Mouse (Mus musculus): ENCODE measurements around the gene Msantd2. TPM values are rescaled to one million over a fixed set of nuclear protein-coding genes. Genes with fewer than 3 reads are reported as not detected.

Msantd2 gene
- polyA plus RNA-seq, 1 experiment from 2014 or later: 50.7 TPM

DNA sequence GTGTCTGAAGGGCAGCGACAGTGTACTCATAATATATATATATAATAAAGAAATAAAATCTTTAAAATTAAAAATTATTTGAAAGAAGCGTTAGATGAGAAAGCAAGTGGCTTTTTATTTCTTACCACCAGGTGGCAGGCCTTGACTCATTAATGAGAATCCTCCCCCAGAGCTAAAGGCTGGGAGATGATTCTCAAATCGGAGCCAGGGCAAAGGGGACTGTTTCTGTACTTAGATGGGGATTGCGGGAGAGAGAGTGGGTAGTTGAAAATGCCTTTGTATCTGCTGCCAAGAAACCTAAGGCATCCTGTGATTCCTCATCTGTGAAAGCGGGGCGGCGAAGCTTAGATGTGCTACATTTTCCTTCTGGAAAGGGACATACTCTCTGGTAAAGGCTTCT, 26.4 kb upstream of the Msantd2 start:
- no peak overlapping the region for H3K4me2 ChIP-seq (replicated peaks)

DNA sequence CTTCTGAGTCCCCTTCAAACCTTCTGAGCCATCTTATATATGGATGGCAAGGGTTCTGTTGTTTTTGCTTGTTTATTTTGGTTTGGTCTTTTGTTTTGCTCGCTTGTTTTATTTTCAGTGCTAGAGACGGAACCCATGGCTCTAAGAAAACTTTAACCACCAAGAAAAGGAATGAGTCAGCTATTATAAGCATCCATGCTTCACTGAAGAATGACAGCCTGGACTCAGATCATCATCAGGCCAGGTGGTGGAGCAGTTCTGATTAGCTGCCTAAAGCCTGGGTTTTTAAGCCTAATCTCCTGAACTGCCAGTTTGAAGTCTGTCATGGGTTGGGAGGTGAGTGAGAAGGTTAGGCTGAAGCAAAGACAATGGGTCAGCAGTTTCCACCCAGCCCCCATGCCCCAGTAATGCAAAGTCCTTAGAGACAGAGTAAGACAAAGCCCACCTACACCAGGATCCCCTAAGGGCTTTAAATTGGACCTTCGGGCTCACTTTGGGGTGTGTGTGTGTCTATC, 15.5 kb upstream of the Msantd2 start:
- no peak for ATAC-seq (ENCODE audit: low FRiP score)
- Histone ChIP-seq H3K4me1 (no peaks in the 10 kb centered on the region), H3K4me3 (no peak overlapping the region), H3K9me3 (replicated peaks) (no peaks in the 10 kb centered on the region), H3K36me3 (no peaks in the 10 kb centered on the region), H3K4me2 (replicated peaks) (no peak overlapping the region), H3K27me3 (no peaks in the 10 kb centered on the region), H3K27ac (no peak overlapping the region), H3K9ac (no peak overlapping the region)
- 73% methylated on average over 3 of the region's 3 CpGs for WGBS

More for the DNA sequence above, 26.4 kb upstream of the Msantd2 start:
- Histone ChIP-seq H3K4me1 (peaks cover 19% of the 10 kb centered on the region), H3K9me3 (replicated peaks) (no peaks in the 10 kb centered on the region), H3K27ac (no peak overlapping the region), H3K27me3 (peaks cover 59% of the 10 kb centered on the region), H3K4me3 (no peak overlapping the region), H3K9ac (no peak overlapping the region), H3K36me3 (no peaks in the 10 kb centered on the region)
- 12% methylated on average over 7 of the region's 7 CpGs for WGBS
- no peak for ATAC-seq (ENCODE audit: low FRiP score)

DNA sequence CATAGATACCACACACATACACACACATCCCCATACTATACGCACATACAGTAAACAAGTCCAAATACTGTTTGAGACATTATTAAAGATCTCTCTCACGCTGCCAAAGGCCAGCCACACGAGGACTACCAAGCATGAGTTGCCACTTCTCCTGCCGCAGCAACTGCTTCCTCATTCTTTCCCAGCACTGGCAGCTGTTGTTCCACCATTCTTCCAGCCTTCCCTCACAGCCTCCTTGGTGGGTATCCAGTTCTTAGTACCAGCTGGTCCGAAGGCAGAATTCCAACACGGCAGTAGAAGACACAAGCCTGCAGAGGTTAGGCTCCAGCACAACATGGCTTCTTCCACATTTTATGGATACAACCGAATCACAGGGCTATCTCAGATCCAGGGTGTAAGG, 14.2 kb upstream of the Msantd2 start:
- no peaks in the 10 kb centered on the region for H3K36me3 ChIP-seq
- H3K9me3 ChIP-seq (replicated peaks): no peaks in the 10 kb centered on the region
- H3K4me1 ChIP-seq: no peaks in the 10 kb centered on the region
- H3K4me3 ChIP-seq: no peak overlapping the region
- H3K27ac ChIP-seq: no peak overlapping the region
- no peak overlapping the region for H3K9ac ChIP-seq
- H3K27me3 ChIP-seq: no peaks in the 10 kb centered on the region
- ATAC-seq (ENCODE audit: low FRiP score): no peak
- WGBS: 88% methylated on average over 7 of the region's 7 CpGs
- H3K4me2 ChIP-seq (replicated peaks): no peak overlapping the region

DNA sequence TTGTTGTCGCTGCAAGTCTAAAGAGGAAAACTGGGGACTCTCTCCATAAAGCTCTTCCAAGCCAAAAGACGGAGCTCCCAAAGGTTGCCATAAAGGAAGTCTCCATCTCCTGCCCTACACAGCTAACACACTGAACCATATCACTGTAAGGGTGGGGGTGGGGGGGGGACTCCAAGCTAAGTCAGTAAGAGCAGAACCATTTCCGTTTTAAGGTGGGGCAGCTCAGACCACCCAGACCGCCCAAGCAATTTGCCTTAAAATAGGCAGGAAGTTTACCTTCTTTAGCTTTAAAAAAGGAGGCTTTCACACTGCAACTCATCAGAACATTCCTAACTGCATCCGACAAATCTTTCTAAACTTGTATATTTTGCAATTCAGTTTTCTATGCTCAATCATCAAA, 4.0 kb upstream of the Msantd2 start:
- peaks cover 8% of the 10 kb centered on the region; the same call in 1 of the 2 replicates for H3K4me1 ChIP-seq
- no peak for ATAC-seq (ENCODE audit: low FRiP score)
- H3K9ac ChIP-seq: no peak overlapping the region
- no peaks in the 10 kb centered on the region for H3K36me3 ChIP-seq
- no peak overlapping the region for H3K27ac ChIP-seq
- no peak overlapping the region for H3K4me2 ChIP-seq (replicated peaks)
- no peaks in the 10 kb centered on the region for H3K9me3 ChIP-seq (replicated peaks)
- H3K27me3 ChIP-seq: no peaks in the 10 kb centered on the region
- no peak overlapping the region for H3K4me3 ChIP-seq
- WGBS: 71% methylated on average over 5 of the region's 5 CpGs

DNA sequence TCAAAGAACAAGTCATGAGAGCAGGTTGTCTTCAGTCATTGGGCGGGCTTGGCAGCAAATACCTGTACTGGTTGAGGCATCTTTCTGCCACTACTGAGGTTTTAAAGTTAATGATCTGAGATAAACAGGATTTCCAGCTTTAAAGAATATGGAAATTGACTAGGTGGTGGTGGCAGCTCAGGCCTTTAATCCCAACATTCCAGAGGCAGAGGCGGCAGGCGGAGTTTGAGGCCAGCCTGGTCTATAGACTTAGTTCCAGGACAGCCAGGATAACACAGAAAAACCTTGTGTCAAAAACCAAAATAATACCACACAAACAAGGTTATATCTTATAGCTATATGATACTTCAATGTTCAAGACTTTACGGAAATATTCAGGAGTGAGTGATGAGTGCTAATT, 1.1 kb upstream of the Msantd2 start:
- H3K27ac ChIP-seq: peak overlapping the region; percentile 99
- no peaks in the 10 kb centered on the region for H3K27me3 ChIP-seq
- WGBS: 41% methylated on average over 4 of the region's 4 CpGs
- H3K9me3 ChIP-seq (replicated peaks): no peaks in the 10 kb centered on the region
- peaks cover 22% of the 10 kb centered on the region for H3K4me1 ChIP-seq
- H3K36me3 ChIP-seq: no peaks in the 10 kb centered on the region
- no peak for ATAC-seq (ENCODE audit: low FRiP score)
- peak overlapping the region; percentile 96; the same call in 1 of the 2 replicates for H3K9ac ChIP-seq
- H3K4me2 ChIP-seq (replicated peaks): peak overlapping the region; percentile 78
- H3K4me3 ChIP-seq: peak overlapping the region; percentile 99

- Histone ChIP-seq H3K9ac (peak overlapping the region; percentile 96), H3K27ac (peak overlapping the region; percentile 99), H3K4me3 (peak overlapping the region; percentile 99), H3K4me1 (peaks cover 22% of the 10 kb centered on the region), H3K27me3 (no peaks in the 10 kb centered on the region), H3K9me3 (replicated peaks) (no peaks in the 10 kb centered on the region), H3K36me3 (no peaks in the 10 kb centered on the region), H3K4me2 (replicated peaks) (peak overlapping the region; percentile 78)
- peak; percentile 88 for ATAC-seq (ENCODE audit: low FRiP score)
- WGBS: under 1% methylated on average over 60 of the region's 75 CpGs
These were observed 464 bp downstream of the Msantd2 start for GRCm38 (mm10) chr9:37489446-37490120.

GRCm38 (mm10) chr9:37495761-37496160, 6.6 kb downstream of the Msantd2 start:
- ATAC-seq (ENCODE audit: low FRiP score): no peak
- H3K27ac ChIP-seq: no peak overlapping the region
- H3K4me2 ChIP-seq (replicated peaks): no peak overlapping the region
- H3K4me3 ChIP-seq: no peak overlapping the region
- no peaks in the 10 kb centered on the region for H3K36me3 ChIP-seq
- peaks cover 8% of the 10 kb centered on the region for H3K4me1 ChIP-seq
- no peaks in the 10 kb centered on the region for H3K9me3 ChIP-seq (replicated peaks)
- no peak overlapping the region for H3K9ac ChIP-seq
- 78% methylated on average over 3 of the region's 3 CpGs for WGBS
- H3K27me3 ChIP-seq: no peaks in the 10 kb centered on the region

GRCm38 (mm10) chr9:37496325-37496724, 7.2 kb downstream of the Msantd2 start:
- H3K4me3 ChIP-seq: no peak overlapping the region

GRCm38 (mm10) chr9:37500201-37500600, 11.1 kb downstream of the Msantd2 start:
- Histone ChIP-seq H3K9ac (no peak overlapping the region), H3K27me3 (no peaks in the 10 kb centered on the region), H3K4me3 (no peak overlapping the region), H3K4me2 (replicated peaks) (no peak overlapping the region), H3K27ac (no peak overlapping the region), H3K36me3 (no peaks in the 10 kb centered on the region), H3K9me3 (replicated peaks) (no peaks in the 10 kb centered on the region; the same call in 1 of the 2 replicates), H3K4me1 (no peaks in the 10 kb centered on the region)
- ATAC-seq (ENCODE audit: low FRiP score): no peak
- WGBS: 70% methylated on average over 3 of the region's 3 CpGs

More at GRCm38 (mm10) chr9:37496325-37496724, 7.2 kb downstream of the Msantd2 start:
- ATAC-seq (ENCODE audit: low FRiP score): no peak
- Histone ChIP-seq H3K9ac (no peak overlapping the region), H3K27me3 (no peaks in the 10 kb centered on the region), H3K4me2 (replicated peaks) (no peak overlapping the region), H3K4me1 (peaks cover 6% of the 10 kb centered on the region; the same call in 1 of the 2 replicates), H3K27ac (no peak overlapping the region), H3K9me3 (replicated peaks) (no peaks in the 10 kb centered on the region), H3K36me3 (no peaks in the 10 kb centered on the region)

GRCm38 (mm10) chr9:37501170-37501569, 12.1 kb downstream of the Msantd2 start:
- Histone ChIP-seq H3K4me2 (replicated peaks) (no peak overlapping the region), H3K36me3 (no peaks in the 10 kb centered on the region), H3K4me1 (no peaks in the 10 kb centered on the region), H3K27me3 (no peaks in the 10 kb centered on the region), H3K4me3 (no peak overlapping the region), H3K9me3 (replicated peaks) (no peaks in the 10 kb centered on the region; the same call in 1 of the 2 replicates), H3K27ac (no peak overlapping the region), H3K9ac (no peak overlapping the region)
- 94% methylated on average over 1 of the region's 1 CpGs for WGBS
- no peak for ATAC-seq (ENCODE audit: low FRiP score)

DNA sequence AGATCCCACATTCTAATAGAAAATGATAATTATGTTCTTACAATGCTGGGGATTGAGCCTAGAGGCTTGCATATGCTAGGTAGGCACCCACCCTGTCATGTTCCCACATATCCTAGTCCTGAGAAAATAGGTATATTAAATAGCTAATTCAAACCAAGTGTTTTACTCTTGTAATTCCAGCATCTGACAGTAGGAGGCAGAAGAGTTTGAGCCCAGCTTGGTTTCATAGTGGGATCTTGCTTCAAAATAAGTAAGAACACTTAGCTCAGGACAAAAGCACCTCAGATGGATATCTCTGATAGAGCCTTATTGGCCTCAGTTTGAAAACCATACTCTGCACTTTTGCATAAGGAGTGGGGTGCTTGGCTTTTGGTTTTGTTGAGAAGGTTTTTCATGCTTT, 15.2 kb downstream of the Msantd2 start:
- H3K4me3 ChIP-seq: no peak overlapping the region
- H3K9ac ChIP-seq: no peak overlapping the region
- H3K9me3 ChIP-seq (replicated peaks): no peaks in the 10 kb centered on the region; the same call in 1 of the 2 replicates
- no peak overlapping the region for H3K4me2 ChIP-seq (replicated peaks)
- no peaks in the 10 kb centered on the region for H3K4me1 ChIP-seq
- H3K27ac ChIP-seq: no peak overlapping the region
- H3K27me3 ChIP-seq: no peaks in the 10 kb centered on the region
- H3K36me3 ChIP-seq: no peaks in the 10 kb centered on the region
- no peak for ATAC-seq (ENCODE audit: low FRiP score)

DNA sequence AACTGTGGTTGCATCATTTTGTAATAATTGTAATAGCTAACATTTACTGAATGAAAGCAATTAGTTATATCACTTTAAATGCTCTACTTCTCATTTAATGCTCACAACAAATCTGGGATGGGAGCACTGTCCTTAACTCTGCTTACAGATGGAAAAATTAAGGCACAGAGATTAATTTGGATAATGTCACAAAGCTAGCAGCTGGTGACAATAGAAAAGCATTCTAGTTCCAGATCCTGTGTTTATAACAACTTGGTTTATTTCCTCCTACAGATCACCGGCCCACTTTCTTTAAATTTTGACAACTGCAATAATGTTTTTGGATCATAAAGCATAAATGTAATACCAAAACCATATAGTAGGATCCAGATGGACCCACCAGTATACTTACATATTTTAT, 16.9 kb downstream of the Msantd2 start:
- 90% methylated on average over 1 of the region's 1 CpGs for WGBS
- no peak overlapping the region for H3K27ac ChIP-seq
- no peaks in the 10 kb centered on the region for H3K4me1 ChIP-seq
- no peak overlapping the region for H3K4me3 ChIP-seq
- H3K36me3 ChIP-seq: no peaks in the 10 kb centered on the region
- H3K4me2 ChIP-seq (replicated peaks): no peak overlapping the region
- ATAC-seq (ENCODE audit: low FRiP score): no peak
- no peaks in the 10 kb centered on the region for H3K27me3 ChIP-seq
- no peaks in the 10 kb centered on the region; the same call in 1 of the 2 replicates for H3K9me3 ChIP-seq (replicated peaks)
- H3K9ac ChIP-seq: no peak overlapping the region

- ATAC-seq (ENCODE audit: low FRiP score): no peak
- no peaks in the 10 kb centered on the region for H3K27me3 ChIP-seq
- H3K4me2 ChIP-seq (replicated peaks): no peak overlapping the region
- H3K27ac ChIP-seq: no peak overlapping the region
- 0 out of 2 replicates have a peak, but pooled peaks cover 1% of the 10 kb centered on the region for H3K36me3 ChIP-seq
- WGBS: 95% methylated on average over 2 of the region's 2 CpGs
- H3K4me1 ChIP-seq: no peaks in the 10 kb centered on the region; the same call in 1 of the 2 replicates
- no peak overlapping the region for H3K9ac ChIP-seq
- H3K9me3 ChIP-seq (replicated peaks): no peaks in the 10 kb centered on the region
- no peak overlapping the region for H3K4me3 ChIP-seq
These were observed 23.0 kb downstream of the Msantd2 start for GRCm38 (mm10) chr9:37512097-37512496.

Data from hindbrain, embryonic 12.5 days (tissue).